Mouse (Mus musculus) ES-E14 (cell line): ENCODE data around the gene Trim29. TPM values are rescaled to one million over a fixed set of nuclear protein-coding genes. Genes with fewer than 3 reads are reported as not detected.

Experiments
- DNase-seq: peaks from one replicate; pipeline ENCODE4 v3.0.0-alpha.2; 2013; ENCODE audit warnings: low read depth, low spot score
- H3K27ac ChIP-seq: 2 replicates; pipeline ENCODE4 v1.5.1; 2012; ENCODE audit warnings: low read depth, mild to moderate bottlenecking, low read length, moderate library complexity, mixed read lengths; ENCODE audit not compliant: poor library complexity, insufficient read depth, severe bottlenecking
- H3K36me3 ChIP-seq: 2 replicates; pipeline ENCODE4 v1.6.1; 2012; ENCODE audit warnings: mild to moderate bottlenecking, low read length, moderate library complexity, mixed read lengths; ENCODE audit not compliant: control insufficient read depth, poor library complexity, insufficient read depth, severe bottlenecking
- H3K4me1 ChIP-seq, 2 experiments: fragments of 150-350 bp in 1 of 2; sonication (generic) in 1 of 2; 2 replicates each; pipeline ENCODE4 v1.6.1; 2012; ENCODE audit warnings: low read length in 2 of 2, mild to moderate bottlenecking in 1 of 2, mixed read lengths in 1 of 2; ENCODE audit not compliant: control insufficient read depth in 2 of 2, insufficient read depth in 2 of 2, poor library complexity in 1 of 2
- H3K4me3 ChIP-seq, 2 experiments: fragments of 150-350 bp in 1 of 2; sonication (generic) in 1 of 2; 2 replicates each; pipeline ENCODE4 v1.5.1; 2012; ENCODE audit warnings: low read length in 2 of 2, low read depth in 1 of 2, mild to moderate bottlenecking in 1 of 2, mixed read lengths in 1 of 2; ENCODE audit not compliant: insufficient read depth in 1 of 2, poor library complexity in 1 of 2, severe bottlenecking in 1 of 2
- H3K9ac ChIP-seq: 2 replicates; pipeline ENCODE4 v1.6.1; 2012; ENCODE audit warnings: low read depth, mild to moderate bottlenecking, low read length, mixed read lengths; ENCODE audit not compliant: poor library complexity, insufficient read depth, severe bottlenecking
- H3K9me3 ChIP-seq: fragments of 150-350 bp; sonication (generic); 2 replicates; pipeline ENCODE4 v1.6.1; 2012; ENCODE audit warnings: low read depth, mild to moderate bottlenecking, low read length; ENCODE audit not compliant: control insufficient read depth, insufficient read depth
- CHD2 ChIP-seq: IDR thresholded peaks from 2 replicates; pipeline ENCODE4 v1.6.1; 2014; ENCODE audit warnings: mild to moderate bottlenecking, low read depth, low read length, inconsistent platforms
- HCFC1 ChIP-seq: IDR thresholded peaks from 2 replicates; pipeline ENCODE4 v1.6.1; 2012; ENCODE audit warnings: low read length, inconsistent platforms, borderline replicate concordance; ENCODE audit not compliant: insufficient read depth
- MAFK ChIP-seq: IDR thresholded peaks from 2 replicates; pipeline ENCODE4 v1.6.1; 2014; ENCODE audit warnings: mild to moderate bottlenecking, low read depth, low read length, inconsistent platforms; ENCODE audit not compliant: insufficient read depth
- ZC3H11A ChIP-seq: IDR thresholded peaks from 2 replicates; pipeline ENCODE4 v1.6.1; 2012; ENCODE audit warnings: low read depth, mild to moderate bottlenecking, inconsistent platforms, low read length, borderline replicate concordance
- ZNF384 ChIP-seq: IDR thresholded peaks from 2 replicates; pipeline ENCODE4 v1.6.1; 2012; ENCODE audit warnings: low read depth, low read length, inconsistent platforms
- in situ Hi-C, 2 experiments: fragments of 600-800 bp; cut with MboI; formaldehyde crosslinking; loops; one replicate each; pipeline ENCODE4 v1.15.1; 2025; ENCODE audit warnings: low sequenced_read_pairs in 2 of 2, inconsistent platforms in 1 of 2; ENCODE audit not compliant: unreplicated experiment in 2 of 2
- total RNA-seq: library from RNA; depleted of rRNA; stranded (reverse); fragments of 300-350 nt; gene quantifications from 2 replicates; pipeline ENCODE4 v1.2.3, GENCODE M21; 2012; rRNA removed

Gene Trim29
- 0.22 and 0.74 TPM in 2 replicates for total RNA-seq

GRCm38 (mm10) chr9:43310538-43310937, at the start of gene Trim29:
Gene Trim29 (plus strand): TSS chr9:43310848.
- TF ChIP-seq HCFC1: no peak
- TF ChIP-seq CHD2: no peak
- TF ChIP-seq ZNF384: no peak
- TF ChIP-seq MAFK: no peak
- no peak for TF ChIP-seq ZC3H11A
- H3K4me3 ChIP-seq: no peak within 1 kb of the TSS
- no peak within 1 kb of the TSS for H3K27ac ChIP-seq
- peaks cover 0 to 8% of the 10 kb centered on the region in 2 experiments; a peak in 2 of 4 replicates for H3K4me1 ChIP-seq
- H3K9ac ChIP-seq: no peak within 1 kb of the TSS
- in situ Hi-C loops: no loop called here
- no peaks in the 10 kb centered on the region for H3K9me3 ChIP-seq
- H3K36me3 ChIP-seq: no peaks in the 10 kb centered on the region
- no peak for DNase-seq

GRCm38 (mm10) chr9:43261124-43261907, 49.3 kb upstream of the Trim29 start:
- no peak for DNase-seq
- no peak for TF ChIP-seq ZNF384
- TF ChIP-seq MAFK: no peak
- H3K36me3 ChIP-seq: no peaks in the 10 kb centered on the region
- H3K27ac ChIP-seq: no peak overlapping the region
- no peak overlapping the region for H3K9ac ChIP-seq
- H3K4me3 ChIP-seq: no peak overlapping the region
- H3K9me3 ChIP-seq: no peaks in the 10 kb centered on the region
- H3K4me1 ChIP-seq: peaks cover 10 to 26% of the 10 kb centered on the region in 2 experiments
- in situ Hi-C loops: no loop called here

GRCm38 (mm10) chr9:43261941-43262340, 48.7 kb upstream of the Trim29 start:
- TF ChIP-seq MAFK (peak; percentile 47), ZC3H11A (no peak), HCFC1 (no peak)
- DNase-seq: no peak
- Histone ChIP-seq H3K9ac (no peak overlapping the region), H3K36me3 (no peaks in the 10 kb centered on the region), H3K4me1 (peaks cover 13 to 28% of the 10 kb centered on the region in 2 experiments), H3K4me3 (no peak overlapping the region), H3K27ac (no peak overlapping the region), H3K9me3 (no peaks in the 10 kb centered on the region)
- in situ Hi-C loops: no loop called here

- Histone ChIP-seq H3K36me3 (no peaks in the 10 kb centered on the region), H3K27ac (no peak overlapping the region), H3K4me3 (no peak overlapping the region), H3K9ac (no peak overlapping the region), H3K9me3 (no peaks in the 10 kb centered on the region), H3K4me1 (peaks cover 16 to 28% of the 10 kb centered on the region in 2 experiments)
- in situ Hi-C loops: no loop called here
- DNase-seq: no peak
- TF ChIP-seq CHD2 (no peak), MAFK (no peak), HCFC1 (no peak), ZNF384 (no peak), ZC3H11A (no peak)
Observed at GRCm38 (mm10) chr9:43262390-43262789, 48.3 kb upstream of the Trim29 start.
